Mouse (Mus musculus) embryonic facial prominence, embryonic 13.5 days (tissue): ENCODE results near the gene Tlnrd1. TPM values are rescaled to one million over a fixed set of nuclear protein-coding genes. Genes with fewer than 3 reads are reported as not detected.

ENCODE experiments used
- ATAC-seq: fragments of 200-750 bp; cut with Nextera tagmentation; 2 replicates; pipeline ENCODE4 v1.8.0; 2017; ENCODE audit warnings: low read depth; ENCODE audit not compliant: insufficient number of reproducible peaks, insufficient read depth, low FRiP score, low TSS enrichment
- H3K27ac ChIP-seq: fragments of 300-500 bp; sonication (generic); 2 replicates; pipeline ENCODE4 v1.5.1; 2015; ENCODE audit warnings: moderate library complexity, mild to moderate bottlenecking, inconsistent platforms
- H3K27me3 ChIP-seq: fragments of 300-500 bp; sonication (generic); 2 replicates; pipeline ENCODE4 v1.6.1; 2015; ENCODE audit warnings: mild to moderate bottlenecking, inconsistent platforms
- H3K36me3 ChIP-seq: fragments of 300-500 bp; sonication (generic); 2 replicates; pipeline ENCODE4 v1.6.1; 2015; ENCODE audit warnings: mild to moderate bottlenecking, inconsistent platforms
- H3K4me1 ChIP-seq: fragments of 300-500 bp; sonication (generic); 2 replicates; pipeline ENCODE4 v1.6.1; 2015; ENCODE audit warnings: inconsistent platforms
- H3K4me2 ChIP-seq: fragments of 300-500 bp; sonication (generic); 2 replicates; pipeline ENCODE4 v1.6.1; 2015; ENCODE audit warnings: moderate library complexity, mild to moderate bottlenecking, inconsistent platforms
- H3K4me3 ChIP-seq: fragments of 300-500 bp; sonication (generic); 2 replicates; pipeline ENCODE4 v1.5.1; 2015; ENCODE audit warnings: mild to moderate bottlenecking, inconsistent platforms
- H3K9ac ChIP-seq: fragments of 300-500 bp; sonication (generic); 2 replicates; pipeline ENCODE4 v1.6.1; 2015; ENCODE audit warnings: mild to moderate bottlenecking, inconsistent platforms
- H3K9me3 ChIP-seq: fragments of 300-500 bp; sonication (generic); 2 replicates; pipeline ENCODE4 v1.6.1; 2016; ENCODE audit warnings: inconsistent platforms
- WGBS: fragments of 180-500 bp; shearing (Covaris S2); methylation state at CpG from one replicate; pipeline ENCODE4 v1.1.7; 2015; ENCODE audit warnings: mixed read lengths; 5-methylcytosine and 5-hydroxymethylcytosine counted together
- polyA plus RNA-seq: library from polyadenylated mRNA; unstranded; fragments of >200 nt; fragmentation: Nextera tagmentation; extraction: Ambion mirVana; gene quantifications from 2 replicates; pipeline ENCODE4 v1.2.1, GENCODE M21; 2015

Gene Tlnrd1
- polyA plus RNA-seq, 1 experiment from 2014 or later, result 14.0 TPM

DNA sequence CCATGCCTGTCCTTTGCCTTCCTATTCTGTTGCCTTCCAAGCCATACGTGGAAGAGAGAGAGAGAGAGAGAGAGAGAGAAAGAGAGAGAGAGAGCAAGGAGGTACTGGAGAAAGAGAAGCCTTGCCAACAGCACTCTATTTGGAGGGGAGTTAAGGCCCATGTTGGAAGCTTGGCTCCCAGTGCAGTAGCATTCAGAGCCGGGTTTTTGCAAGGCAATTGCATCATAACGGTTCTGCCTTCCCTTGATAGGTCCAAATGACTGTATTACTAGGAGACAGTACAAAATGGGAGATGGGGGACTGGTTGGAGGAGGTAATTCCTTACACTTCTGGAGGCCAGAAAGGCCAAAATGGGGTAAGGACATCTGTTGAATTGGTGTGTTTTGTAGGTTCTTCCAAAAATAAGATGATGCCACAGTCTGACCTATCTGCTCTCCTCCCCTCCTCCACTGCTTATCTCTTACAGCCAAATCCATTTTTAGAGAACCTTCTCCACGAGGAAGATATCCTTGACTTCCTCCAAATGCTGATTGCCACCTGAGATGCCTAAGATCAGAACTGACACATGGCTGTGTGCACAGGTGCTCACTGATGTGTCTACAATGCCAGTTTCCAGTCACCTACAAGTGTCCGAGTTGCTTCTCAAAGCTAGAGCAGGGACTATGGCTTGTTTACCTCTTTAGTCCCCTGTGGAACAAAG, 45.4 kb downstream of the Tlnrd1 start:
- H3K4me3 ChIP-seq, result no peak overlapping the region
- no peak overlapping the region for H3K9ac ChIP-seq
- no peak overlapping the region for H3K4me2 ChIP-seq
- H3K9me3 ChIP-seq, result no peaks in the 10 kb centered on the region
- peaks cover 3% of the 10 kb centered on the region; the same call in 1 of the 2 replicates for H3K4me1 ChIP-seq
- no peak for ATAC-seq
- WGBS, result 77% methylated on average over 5 of the region's 5 CpGs
- H3K36me3 ChIP-seq, result no peaks in the 10 kb centered on the region
- no peaks in the 10 kb centered on the region for H3K27me3 ChIP-seq
- H3K27ac ChIP-seq, result no peak overlapping the region

Other genes with a start within 250 kb of the Tlnrd1 start
- gene Il16, start 138.6 kb downstream of the Tlnrd1 start, polyA plus RNA-seq, result 4.7 and 4.9 TPM in 2 replicates
- gene Cfap161, start 89.4 kb downstream of the Tlnrd1 start, polyA plus RNA-seq, result 0.39 and 0.41 TPM in 2 replicates
- 113 and 122 TPM in 2 replicates for gene Mesd, start 161 bp upstream of the Tlnrd1 start, polyA plus RNA-seq
- gene Cemip, start 202.2 kb upstream of the Tlnrd1 start, polyA plus RNA-seq, result 0.25 and 0.40 TPM in 2 replicates